Mouse (Mus musculus) limb, embryonic 14.5 days (tissue): Measurements from ENCODE around the gene Arl6ip5. TPM values are rescaled to one million over a fixed set of nuclear protein-coding genes. Genes with fewer than 3 reads are reported as not detected.
"Not testable (repeated sequence)": the region's sequence is repeated elsewhere in the genome, so short reads cannot be mapped to it uniquely, and the experiment has no call there.

ENCODE experiments used
- ATAC-seq: fragments of 200-750 bp; cut with Nextera tagmentation; 2 replicates; pipeline ENCODE4 v1.8.0; 2017; ENCODE audit warnings: low read depth, moderate number of reproducible peaks, moderate TSS enrichment; ENCODE audit not compliant: low FRiP score
- DNase-seq: peaks from one replicate; pipeline ENCODE4 v3.0.0-alpha.2; 2015; ENCODE audit warnings: low spot score
- H3K27ac ChIP-seq: fragments of 300-500 bp; sonication (generic); replicated peaks from 2 replicates; pipeline ENCODE4 v1.5.1; 2014; ENCODE audit warnings: low read depth, mild to moderate bottlenecking, low read length, moderate library complexity, mixed read lengths
- H3K27me3 ChIP-seq: fragments of 300-500 bp; sonication (generic); 2 replicates; pipeline ENCODE4 v1.6.1; 2014; ENCODE audit warnings: low read length, mixed read lengths; ENCODE audit not compliant: control insufficient read depth, insufficient read depth
- H3K36me3 ChIP-seq: fragments of 300-500 bp; sonication (generic); 2 replicates; pipeline ENCODE4 v1.6.1; 2014; ENCODE audit warnings: mild to moderate bottlenecking, low read length, moderate library complexity, mixed read lengths; ENCODE audit not compliant: control insufficient read depth, insufficient read depth
- H3K4me1 ChIP-seq: fragments of 300-500 bp; sonication (generic); 2 replicates; pipeline ENCODE4 v1.6.1; 2014; ENCODE audit warnings: antibody characterized with exemption, low read length, mixed read lengths; ENCODE audit not compliant: control insufficient read depth, insufficient read depth
- H3K4me2 ChIP-seq: fragments of 300-500 bp; sonication (generic); replicated peaks from 2 replicates; pipeline ENCODE4 v1.6.1; 2014; ENCODE audit warnings: low read depth, mild to moderate bottlenecking, low read length, moderate library complexity; ENCODE audit not compliant: severe bottlenecking
- H3K4me3 ChIP-seq: fragments of 300-500 bp; sonication (generic); replicated peaks from 2 replicates; pipeline ENCODE4 v1.5.1; 2014; ENCODE audit warnings: low read length
- H3K9ac ChIP-seq: fragments of 300-500 bp; sonication (generic); 2 replicates; pipeline ENCODE4 v1.6.1; 2014; ENCODE audit warnings: mild to moderate bottlenecking, low read depth, low read length, moderate library complexity; ENCODE audit not compliant: severe bottlenecking
- H3K9me3 ChIP-seq: fragments of 300-500 bp; sonication (generic); 2 replicates; pipeline ENCODE4 v1.6.1; 2016; ENCODE audit warnings: low read length; ENCODE audit not compliant: control insufficient read depth
- POLR2A ChIP-seq: fragments of 200-500 bp; IDR thresholded peaks from 2 replicates; pipeline ENCODE4 v1.8.0; 2012; ENCODE audit warnings: inconsistent platforms, mild to moderate bottlenecking, moderate library complexity, borderline replicate concordance; ENCODE audit not compliant: insufficient read depth, insufficient read length; ENCODE audit errors: extremely low read depth
- WGBS: fragments of 180-500 bp; shearing (Covaris S2); extraction: QIAGEN DNeasy Blood & Tissue Kit; methylation state at CpG from one replicate; pipeline ENCODE4 v1.1.7; 2014; 5-methylcytosine and 5-hydroxymethylcytosine counted together
- polyA plus RNA-seq, 2 experiments: library from polyadenylated mRNA; depleted of rRNA in 1 of 2; stranded (reverse) in 1 of 2; unstranded in 1 of 2; fragments of >200 nt; fragmentation: Nextera tagmentation in 1 of 2; extraction: Ambion mirVana in 1 of 2; gene quantifications; 2 replicates each; pipeline versions ENCODE4 v1.2.1 to v1.2.3; 2012 to 2014

The Arl6ip5 gene
- polyA plus RNA-seq, 2 experiments, result 49.1 to 81.3 TPM

DNA sequence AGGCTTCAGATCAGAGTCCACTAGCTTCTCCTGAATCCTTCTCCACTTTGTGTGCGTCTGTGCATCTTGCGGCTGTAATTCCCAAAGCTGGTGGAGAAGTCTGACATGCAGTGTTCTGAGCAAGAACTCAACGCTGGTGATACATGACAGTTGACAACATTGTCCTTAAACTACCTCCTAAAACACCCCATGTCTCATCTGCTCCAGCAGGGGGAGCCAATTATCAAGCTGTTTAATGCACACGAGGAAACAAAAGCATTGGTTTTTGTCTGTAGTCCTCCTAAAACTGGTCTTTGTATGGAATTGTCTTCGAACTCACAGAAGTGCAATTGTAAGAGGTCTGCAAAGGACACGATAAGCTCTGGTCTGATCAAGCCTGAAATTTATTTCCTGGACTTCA is 40.5 kb downstream of the Arl6ip5 start:
- Histone ChIP-seq H3K27me3 (no peaks in the 10 kb centered on the region), H3K4me2 (no peak overlapping the region), H3K27ac (no peak overlapping the region), H3K36me3 (no peaks in the 10 kb centered on the region), H3K4me3 (no peak overlapping the region), H3K4me1 (no peaks in the 10 kb centered on the region), H3K9ac (no peak overlapping the region), H3K9me3 (no peaks in the 10 kb centered on the region)
- DNase-seq, result peak; percentile 60
- no peak for ATAC-seq
- TF ChIP-seq POLR2A, result no peak
- WGBS, result 49% methylated on average over 6 of the region's 6 CpGs

DNA sequence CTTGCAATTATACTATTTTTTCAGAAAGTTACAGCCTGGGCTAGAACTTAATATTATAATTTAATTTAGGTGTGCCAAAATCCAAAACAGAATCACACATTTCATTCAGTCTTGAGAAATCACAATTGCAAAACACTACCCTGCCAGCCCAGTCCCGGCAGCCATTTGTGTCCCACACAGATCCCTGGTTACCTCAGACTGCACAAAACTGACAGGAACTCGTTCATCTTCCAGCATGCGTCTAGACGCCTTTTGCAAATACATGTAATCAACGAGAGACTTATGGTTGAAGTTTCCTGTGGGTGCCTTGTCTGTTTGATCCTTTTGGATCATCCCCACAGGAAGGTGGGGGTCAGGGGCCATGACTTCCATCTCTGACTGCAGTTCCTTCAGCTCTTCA is 41.6 kb downstream of the Arl6ip5 start:
- no peak overlapping the region for H3K4me3 ChIP-seq
- ATAC-seq, result no peak
- no peaks in the 10 kb centered on the region for H3K36me3 ChIP-seq
- no peak overlapping the region for H3K9ac ChIP-seq
- WGBS, result 62% methylated on average over 5 of the region's 5 CpGs
- H3K27me3 ChIP-seq, result no peaks in the 10 kb centered on the region
- DNase-seq, result no peak
- TF ChIP-seq POLR2A, result no peak
- no peaks in the 10 kb centered on the region for H3K4me1 ChIP-seq
- H3K4me2 ChIP-seq, result no peak overlapping the region
- H3K27ac ChIP-seq, result no peak overlapping the region
- no peaks in the 10 kb centered on the region for H3K9me3 ChIP-seq

DNA sequence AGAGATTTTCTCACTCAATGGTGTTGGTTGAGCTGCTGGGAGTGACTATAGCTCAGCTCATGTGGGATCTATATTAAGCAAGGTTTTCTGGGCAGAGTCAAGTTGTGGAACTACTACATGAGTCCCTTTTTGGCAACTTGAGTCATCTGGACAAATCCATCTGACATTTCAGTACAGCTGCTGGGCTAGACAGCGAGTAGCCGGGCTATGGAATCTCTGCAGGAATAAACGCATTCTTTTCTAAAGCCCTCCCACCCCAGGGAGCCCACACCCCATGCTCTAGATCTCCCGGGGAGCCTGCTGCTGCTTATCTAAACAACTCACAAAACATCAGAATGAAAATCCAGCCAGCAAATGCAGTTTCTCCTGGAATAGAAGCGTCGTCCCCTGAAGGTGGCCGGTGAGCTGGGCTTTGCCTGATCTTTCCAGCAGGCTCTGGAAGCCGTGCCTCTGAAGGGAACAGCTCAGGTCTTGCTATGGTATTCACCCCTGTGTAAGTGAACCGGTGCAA is 42.3 kb downstream of the Arl6ip5 start, which contains the start of gene Lmod3:
Gene Lmod3 (minus strand): TSS at position 49 of the 511 bp plus-strand sequence.
- no peak within 1 kb of the TSS for H3K4me2 ChIP-seq
- no peak within 1 kb of the TSS for H3K9ac ChIP-seq
- H3K36me3 ChIP-seq, result no peaks in the 10 kb centered on the region
- H3K4me3 ChIP-seq, result no peak within 1 kb of the TSS
- no peaks in the 10 kb centered on the region for H3K9me3 ChIP-seq
- DNase-seq (peak; percentile 28), ATAC-seq (peak; percentile 78)
- no peak within 1 kb of the TSS for H3K27ac ChIP-seq
- no peaks in the 10 kb centered on the region for H3K4me1 ChIP-seq
- H3K27me3 ChIP-seq, result no peaks in the 10 kb centered on the region
- no peak for TF ChIP-seq POLR2A
- 33% methylated on average over 9 of the region's 9 CpGs for WGBS

- TF ChIP-seq POLR2A, result no peak
- Histone ChIP-seq H3K4me2 (no peak overlapping the region), H3K36me3 (no peaks in the 10 kb centered on the region), H3K9ac (no peak overlapping the region), H3K9me3 (no peaks in the 10 kb centered on the region), H3K4me1 (no peaks in the 10 kb centered on the region), H3K4me3 (no peak overlapping the region), H3K27ac (no peak overlapping the region), H3K27me3 (no peaks in the 10 kb centered on the region)
- no peak for ATAC-seq
- 98% methylated on average over 1 of the region's 1 CpGs for WGBS
- no peak for DNase-seq
Observed at GRCm38 (mm10) chr6:97258489-97258888, 48.0 kb downstream of the Arl6ip5 start.

GRCm38 (mm10) chr6:97259926-97260325 is 49.4 kb downstream of the Arl6ip5 start:
- not testable (repeated sequence) for H3K27me3 ChIP-seq, H3K27ac ChIP-seq, DNase-seq, H3K4me3 ChIP-seq, H3K9me3 ChIP-seq, H3K9ac ChIP-seq, H3K4me2 ChIP-seq, H3K36me3 ChIP-seq, ATAC-seq, H3K4me1 ChIP-seq
- 92% methylated on average over 2 of the region's 2 CpGs for WGBS

GRCm38 (mm10) chr6:97262229-97262628 is 51.7 kb downstream of the Arl6ip5 start:
- WGBS, result 67% methylated on average over 4 of the region's 4 CpGs

DNA sequence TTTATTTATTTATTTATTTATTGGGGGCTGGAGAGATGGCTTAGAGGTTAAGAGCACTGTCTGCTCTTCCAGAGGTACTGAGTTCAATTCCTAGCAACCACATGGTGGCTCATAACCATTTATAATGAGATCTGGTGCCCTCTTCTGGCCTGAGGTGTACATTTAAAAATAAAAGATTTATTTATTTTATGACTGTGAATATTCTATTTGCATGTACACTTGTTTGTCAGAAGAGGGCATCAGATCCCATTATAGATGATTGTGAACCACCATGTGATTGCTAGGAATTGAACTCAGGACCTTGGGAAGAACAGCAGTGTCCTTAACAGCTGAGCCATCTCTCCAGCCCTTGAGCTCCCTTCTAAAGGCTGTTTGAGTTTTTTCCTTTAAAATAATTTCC is 53.3 kb downstream of the Arl6ip5 start:
- not testable (repeated sequence) for ATAC-seq, H3K4me1 ChIP-seq, DNase-seq, H3K36me3 ChIP-seq, H3K4me3 ChIP-seq, H3K4me2 ChIP-seq, H3K27me3 ChIP-seq, H3K9me3 ChIP-seq, H3K27ac ChIP-seq, H3K9ac ChIP-seq

More at GRCm38 (mm10) chr6:97262229-97262628, 51.7 kb downstream of the Arl6ip5 start:
- Histone ChIP-seq H3K4me3 (no peak overlapping the region), H3K27me3 (no peaks in the 10 kb centered on the region), H3K36me3 (no peaks in the 10 kb centered on the region), H3K4me2 (no peak overlapping the region), H3K9me3 (no peaks in the 10 kb centered on the region), H3K4me1 (no peaks in the 10 kb centered on the region), H3K27ac (no peak overlapping the region), H3K9ac (no peak overlapping the region)
- ATAC-seq, result no peak
- no peak for DNase-seq
- TF ChIP-seq POLR2A, result no peak
